Mouse (Mus musculus): ENCODE measurements at regions not wholly inside any gene's neighbourhood (a gene's known extent, or its start where the extent isn't known, plus 50 kb on each side); places are given as distances from the start of the nearest gene placed in this dataset.

GRCm38 (mm10) chr3:42067036-42067435 lies 324.6 kb downstream of the D3Ertd751e start:
- H3K4me3 ChIP-seq (ENCODE audit: low read depth, low read length): no peak overlapping the region
- H3K4me1 ChIP-seq (ENCODE audit: control insufficient read depth, insufficient read depth, low read length): no peaks in the 10 kb centered on the region
- no peaks in the 10 kb centered on the region for H3K36me3 ChIP-seq (ENCODE audit: control insufficient read depth, insufficient read depth, low read length, poor library complexity, severe bottlenecking)
- no peaks in the 10 kb centered on the region; the same call in 1 of the 2 replicates for H3K27me3 ChIP-seq (ENCODE audit: control insufficient read depth, insufficient read depth, low read length, poor library complexity, severe bottlenecking)
- H3K9me3 ChIP-seq (replicated peaks; ENCODE audit: control insufficient read depth, insufficient read depth, low read length, poor library complexity, severe bottlenecking): no peaks in the 10 kb centered on the region
- no peak overlapping the region for H3K27ac ChIP-seq (ENCODE audit: insufficient read depth, low read length)
- TF ChIP-seq EP300 (IDR thresholded peaks at IDR 0.05; ENCODE audit: insufficient read depth, low read depth, low read length): no peak
- no peak for TF ChIP-seq POLR2A (IDR thresholded peaks at IDR 0.05; ENCODE audit: insufficient read depth, low read length)
- no peak for TF ChIP-seq CTCF (IDR thresholded peaks at IDR 0.05; ENCODE audit: low read depth, low read length)
- no peak overlapping the region for H3K9ac ChIP-seq (ENCODE audit: low read depth, poor library complexity, severe bottlenecking)

- TF ChIP-seq CTCF (IDR thresholded peaks at IDR 0.05; ENCODE audit: low read depth, low read length) (no peak), EP300 (IDR thresholded peaks at IDR 0.05; ENCODE audit: insufficient read depth, low read depth, low read length) (no peak), POLR2A (IDR thresholded peaks at IDR 0.05; ENCODE audit: insufficient read depth, low read length) (no peak)
These were observed 332.3 kb downstream of the D3Ertd751e start for GRCm38 (mm10) chr3:42074532-42075287.

GRCm38 (mm10) chr3:42110976-42111847 lies 368.8 kb downstream of the D3Ertd751e start:
- no peaks in the 10 kb centered on the region for H3K4me1 ChIP-seq (ENCODE audit: control insufficient read depth, insufficient read depth, low read length)
- no peak for TF ChIP-seq POLR2A (IDR thresholded peaks at IDR 0.05; ENCODE audit: insufficient read depth, low read length)
- TF ChIP-seq EP300 (IDR thresholded peaks at IDR 0.05; ENCODE audit: insufficient read depth, low read depth, low read length): no peak
- peak; percentile 37 for TF ChIP-seq CTCF (IDR thresholded peaks at IDR 0.05; ENCODE audit: low read depth, low read length)
- no peak overlapping the region for H3K9ac ChIP-seq (ENCODE audit: low read depth, poor library complexity, severe bottlenecking)
- no peak overlapping the region for H3K27ac ChIP-seq (ENCODE audit: insufficient read depth, low read length)
- H3K36me3 ChIP-seq (ENCODE audit: control insufficient read depth, insufficient read depth, low read length, poor library complexity, severe bottlenecking): no peaks in the 10 kb centered on the region
- no peaks in the 10 kb centered on the region for H3K9me3 ChIP-seq (replicated peaks; ENCODE audit: control insufficient read depth, insufficient read depth, low read length, poor library complexity, severe bottlenecking)
- no peaks in the 10 kb centered on the region for H3K27me3 ChIP-seq (ENCODE audit: control insufficient read depth, insufficient read depth, low read length, poor library complexity, severe bottlenecking)
- no peak overlapping the region for H3K4me3 ChIP-seq (ENCODE audit: low read depth, low read length)

More at GRCm38 (mm10) chr3:42074532-42075287, 332.3 kb downstream of the D3Ertd751e start:
- H3K9ac ChIP-seq (ENCODE audit: low read depth, poor library complexity, severe bottlenecking): no peak overlapping the region
- H3K4me1 ChIP-seq (ENCODE audit: control insufficient read depth, insufficient read depth, low read length): no peaks in the 10 kb centered on the region
- no peak overlapping the region for H3K4me3 ChIP-seq (ENCODE audit: low read depth, low read length)
- no peaks in the 10 kb centered on the region for H3K9me3 ChIP-seq (replicated peaks; ENCODE audit: control insufficient read depth, insufficient read depth, low read length, poor library complexity, severe bottlenecking)
- no peaks in the 10 kb centered on the region; the same call in 1 of the 2 replicates for H3K27me3 ChIP-seq (ENCODE audit: control insufficient read depth, insufficient read depth, low read length, poor library complexity, severe bottlenecking)
- H3K27ac ChIP-seq (ENCODE audit: insufficient read depth, low read length): no peak overlapping the region
- no peaks in the 10 kb centered on the region for H3K36me3 ChIP-seq (ENCODE audit: control insufficient read depth, insufficient read depth, low read length, poor library complexity, severe bottlenecking)

GRCm38 (mm10) chr3:42129821-42130560 lies 387.6 kb downstream of the D3Ertd751e start:
- no peaks in the 10 kb centered on the region for H3K27me3 ChIP-seq (ENCODE audit: control insufficient read depth, insufficient read depth, low read length, poor library complexity, severe bottlenecking)
- no peak overlapping the region for H3K4me3 ChIP-seq (ENCODE audit: low read depth, low read length)
- no peak overlapping the region for H3K9ac ChIP-seq (ENCODE audit: low read depth, poor library complexity, severe bottlenecking)
- H3K4me1 ChIP-seq (ENCODE audit: control insufficient read depth, insufficient read depth, low read length): no peaks in the 10 kb centered on the region
- no peaks in the 10 kb centered on the region for H3K36me3 ChIP-seq (ENCODE audit: control insufficient read depth, insufficient read depth, low read length, poor library complexity, severe bottlenecking)
- no peaks in the 10 kb centered on the region for H3K9me3 ChIP-seq (replicated peaks; ENCODE audit: control insufficient read depth, insufficient read depth, low read length, poor library complexity, severe bottlenecking)
- H3K27ac ChIP-seq (ENCODE audit: insufficient read depth, low read length): no peak overlapping the region
- TF ChIP-seq POLR2A (IDR thresholded peaks at IDR 0.05; ENCODE audit: insufficient read depth, low read length): no peak
- no peak for TF ChIP-seq EP300 (IDR thresholded peaks at IDR 0.05; ENCODE audit: insufficient read depth, low read depth, low read length)
- TF ChIP-seq CTCF (IDR thresholded peaks at IDR 0.05; ENCODE audit: low read depth, low read length): no peak

- Histone ChIP-seq H3K4me3 (ENCODE audit: low read depth, low read length) (no peak overlapping the region), H3K36me3 (ENCODE audit: control insufficient read depth, insufficient read depth, low read length, poor library complexity, severe bottlenecking) (no peaks in the 10 kb centered on the region), H3K27ac (ENCODE audit: insufficient read depth, low read length) (no peak overlapping the region), H3K9ac (ENCODE audit: low read depth, poor library complexity, severe bottlenecking) (no peak overlapping the region), H3K9me3 (replicated peaks; ENCODE audit: control insufficient read depth, insufficient read depth, low read length, poor library complexity, severe bottlenecking) (no peaks in the 10 kb centered on the region), H3K27me3 (ENCODE audit: control insufficient read depth, insufficient read depth, low read length, poor library complexity, severe bottlenecking) (no peaks in the 10 kb centered on the region), H3K4me1 (ENCODE audit: control insufficient read depth, insufficient read depth, low read length) (no peaks in the 10 kb centered on the region)
- TF ChIP-seq CTCF (IDR thresholded peaks at IDR 0.05; ENCODE audit: low read depth, low read length): no peak
- TF ChIP-seq POLR2A (IDR thresholded peaks at IDR 0.05; ENCODE audit: insufficient read depth, low read length): no peak
- TF ChIP-seq EP300 (IDR thresholded peaks at IDR 0.05; ENCODE audit: insufficient read depth, low read depth, low read length): no peak
These were observed 389.9 kb downstream of the D3Ertd751e start for GRCm38 (mm10) chr3:42132322-42132721.

Measured in ES-Bruce4 (cell line).